Mouse (Mus musculus) kidney, postnatal 36 days (tissue): ENCODE data around the gene Speer4d.
"Not testable (repeated sequence)": the region's sequence is repeated elsewhere in the genome, so short reads cannot be mapped to it uniquely, and the experiment has no call there.

Source experiments
- DNase-seq, 2 experiments: peaks; one replicate each; pipeline ENCODE4 v3.0.0; 2021 to 2022; ENCODE audit warnings: mixed read lengths in 2 of 2

Speer4d gene

DNA sequence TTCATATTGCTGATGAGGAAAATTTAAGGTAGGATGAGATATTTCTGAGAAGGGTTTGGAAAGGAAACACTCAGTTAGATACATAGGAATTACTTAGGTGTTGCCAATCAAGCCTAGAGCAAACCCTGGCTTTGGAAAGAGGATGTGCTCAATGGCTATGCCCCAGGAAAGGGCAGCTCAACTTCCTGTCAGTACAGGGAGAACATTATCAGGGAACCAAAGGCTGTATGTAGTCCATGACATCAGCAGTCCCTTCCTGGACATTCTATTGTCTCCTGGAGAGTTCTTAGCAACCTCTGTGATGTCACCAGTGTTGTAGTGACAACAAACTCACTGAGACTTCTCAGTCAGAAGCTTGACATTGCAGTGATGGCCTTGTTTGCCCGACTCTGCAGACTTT lies at the start of gene Speer4d:
Gene Speer4d (plus strand): TSS at position 301 of the 400 bp plus-strand sequence.
- DNase-seq: not testable (repeated sequence)

GRCm38 (mm10) chr5:15573735-15574134 lies 45.1 kb upstream of the Speer4d start:
- not testable (repeated sequence) for DNase-seq

DNA sequence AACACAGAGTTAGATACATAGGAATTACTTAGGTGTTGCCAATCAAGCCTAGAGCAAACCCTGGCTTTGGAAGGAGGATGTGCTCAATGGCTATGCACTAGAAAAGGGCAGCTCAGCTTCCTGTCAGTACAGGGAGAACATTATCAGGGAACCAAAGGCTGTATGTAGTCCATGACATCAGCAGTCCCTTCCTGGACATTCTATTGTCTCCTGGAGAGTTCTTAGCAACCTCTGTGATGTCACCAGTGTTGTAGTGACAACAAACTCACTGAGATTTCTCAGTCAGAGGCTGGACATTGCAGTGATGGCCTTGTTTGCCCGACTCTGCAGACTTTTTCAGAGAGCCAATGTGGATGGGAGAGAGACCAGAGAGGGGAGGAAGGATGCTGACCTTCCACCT lies 41.8 kb upstream of the Speer4d start, which contains the start of gene Gm21083:
Gene Gm21083 (plus strand): TSS at position 301 of the 400 bp plus-strand sequence.
- DNase-seq: not testable (repeated sequence)

DNA sequence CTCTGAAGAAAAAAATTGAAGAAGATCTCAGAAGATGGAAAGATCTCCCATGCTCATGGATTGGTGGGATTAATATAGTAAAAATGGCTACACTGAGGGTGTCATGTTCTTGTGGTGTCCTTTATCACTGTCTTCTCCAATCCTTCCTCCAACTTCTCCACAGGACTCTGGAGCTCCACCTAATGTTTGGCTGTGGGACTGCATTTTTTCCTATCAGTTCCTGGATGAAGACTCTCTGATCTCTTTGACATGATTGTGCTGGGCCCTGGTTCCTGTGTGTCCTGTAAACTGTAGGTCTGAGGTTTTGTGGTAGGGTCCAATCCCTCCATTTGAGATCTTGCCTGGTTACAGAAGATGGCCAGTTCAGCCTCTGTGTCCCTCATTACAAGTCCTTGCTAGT lies 32.5 kb upstream of the Speer4d start:
- peak; percentile 18 to 61 for DNase-seq

GRCm38 (mm10) chr5:15588291-15588690 lies 30.6 kb upstream of the Speer4d start:
- peak in 1 of 2 experiments; percentile 10 for DNase-seq

DNA sequence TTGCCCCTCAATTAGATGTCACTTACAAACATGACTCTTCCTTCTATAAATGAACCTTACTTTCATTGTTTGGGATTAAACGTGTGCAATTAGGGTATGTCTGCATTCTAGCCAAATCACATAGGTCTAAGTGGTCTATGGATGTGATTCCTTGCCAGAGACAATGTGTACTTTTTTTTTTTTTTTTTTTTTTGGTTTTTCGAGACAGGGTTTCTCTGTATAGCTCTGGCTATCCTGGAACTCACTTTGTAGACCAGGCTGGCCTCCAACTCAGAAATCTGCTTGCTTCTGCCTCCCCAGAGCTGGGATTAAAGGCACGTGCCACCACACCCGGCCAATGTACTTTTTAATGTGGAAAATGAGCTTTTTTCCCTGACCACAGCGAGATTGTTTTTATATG lies 28.2 kb upstream of the Speer4d start:
- not testable (repeated sequence) for DNase-seq

- DNase-seq: not testable (repeated sequence)
Observed at GRCm38 (mm10) chr5:15591577-15591976, 27.3 kb upstream of the Speer4d start.

DNA sequence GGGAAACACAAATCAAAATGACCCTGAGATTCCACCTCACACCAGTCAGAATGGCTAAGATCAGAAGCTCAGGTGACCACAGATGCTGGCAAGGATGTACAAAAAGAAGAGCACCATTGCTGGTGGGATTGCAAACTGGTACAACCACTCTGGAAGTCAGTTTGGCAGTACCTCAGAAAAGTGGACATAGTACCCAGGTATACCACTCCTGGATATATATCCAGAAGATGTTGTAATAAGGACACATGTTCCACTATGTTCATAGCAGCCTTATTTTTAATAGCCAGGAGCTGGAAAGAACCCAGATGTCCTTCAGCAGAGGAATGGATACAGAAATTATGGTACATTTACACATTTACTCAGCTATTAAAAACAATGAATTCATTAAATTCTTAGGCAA lies 20.0 kb upstream of the Speer4d start:
- not testable (repeated sequence) for DNase-seq

GRCm38 (mm10) chr5:15600342-15600741 lies 18.5 kb upstream of the Speer4d start:
- DNase-seq: peak; percentile 19 to 32

DNA sequence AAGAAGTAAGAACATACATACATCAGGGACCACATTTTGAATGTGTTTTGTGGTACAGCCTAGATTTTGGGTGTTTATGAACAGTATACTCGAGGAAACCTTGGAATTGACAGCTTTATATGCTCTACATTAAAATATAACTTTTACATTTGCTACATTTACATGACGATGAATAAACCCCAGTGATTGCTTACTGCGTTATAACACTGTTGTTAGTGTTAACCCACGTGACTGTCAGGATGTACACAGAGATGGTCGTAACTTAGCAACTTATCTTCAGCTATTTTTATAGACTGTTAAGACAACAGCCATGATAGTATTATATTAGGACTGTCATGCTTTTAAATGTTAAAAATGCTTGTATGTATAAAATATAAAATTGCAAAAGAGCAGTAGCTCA lies 17.4 kb upstream of the Speer4d start:
- DNase-seq: not testable (repeated sequence)

DNA sequence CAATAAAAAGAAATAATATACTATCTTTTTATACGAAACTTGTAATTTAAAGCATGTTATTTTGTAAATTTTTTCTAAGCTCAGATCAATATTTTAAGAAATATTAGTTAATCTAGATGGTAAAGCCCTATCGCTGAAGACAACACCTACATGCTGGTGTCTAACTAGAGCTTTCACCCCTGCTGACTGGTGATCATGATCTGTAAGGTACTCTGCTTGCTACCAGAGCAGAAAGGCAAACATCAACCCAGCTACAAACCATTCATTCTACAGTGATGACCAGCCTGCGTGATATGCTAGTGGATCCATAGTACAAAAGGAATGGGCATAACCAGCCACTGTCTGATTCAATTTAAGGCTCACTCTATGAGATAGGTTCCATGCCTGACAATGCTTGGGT lies 16.9 kb upstream of the Speer4d start:
- DNase-seq: not testable (repeated sequence)

GRCm38 (mm10) chr5:15602424-15602947 lies 16.4 kb upstream of the Speer4d start:
- not testable (repeated sequence) for DNase-seq

- DNase-seq: not testable (repeated sequence)
Observed at GRCm38 (mm10) chr5:15603008-15603407, 15.9 kb upstream of the Speer4d start.

GRCm38 (mm10) chr5:15603585-15603984 lies 15.3 kb upstream of the Speer4d start:
- not testable (repeated sequence) for DNase-seq

GRCm38 (mm10) chr5:15606677-15607076 lies 12.2 kb upstream of the Speer4d start:
- DNase-seq: not testable (repeated sequence)

DNA sequence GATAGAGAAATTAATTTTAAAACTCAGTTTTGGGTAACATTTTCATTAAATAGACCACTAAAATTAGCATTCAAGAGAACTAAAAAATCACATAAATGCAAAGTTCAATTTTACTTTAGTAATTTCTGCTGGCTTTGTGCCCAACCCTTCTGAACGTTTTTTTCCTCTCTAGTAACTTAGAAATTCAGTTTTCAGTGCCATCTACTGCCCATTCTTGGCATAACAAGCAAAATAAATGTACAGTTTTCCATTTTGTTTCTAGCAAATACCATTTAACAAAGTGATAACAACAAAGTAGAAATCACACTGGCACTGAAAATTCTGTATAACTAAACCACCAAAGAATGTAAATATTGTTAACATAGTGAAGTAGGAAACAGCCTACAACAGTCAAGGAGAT lies 8.2 kb upstream of the Speer4d start:
- DNase-seq: peak; percentile 16 to 29

GRCm38 (mm10) chr5:15616195-15616594 lies 2.7 kb upstream of the Speer4d start:
- not testable (repeated sequence) for DNase-seq

- DNase-seq: peak; percentile 20 to 73
Observed at GRCm38 (mm10) chr5:15628136-15628535, 9.3 kb downstream of the Speer4d start.

DNA sequence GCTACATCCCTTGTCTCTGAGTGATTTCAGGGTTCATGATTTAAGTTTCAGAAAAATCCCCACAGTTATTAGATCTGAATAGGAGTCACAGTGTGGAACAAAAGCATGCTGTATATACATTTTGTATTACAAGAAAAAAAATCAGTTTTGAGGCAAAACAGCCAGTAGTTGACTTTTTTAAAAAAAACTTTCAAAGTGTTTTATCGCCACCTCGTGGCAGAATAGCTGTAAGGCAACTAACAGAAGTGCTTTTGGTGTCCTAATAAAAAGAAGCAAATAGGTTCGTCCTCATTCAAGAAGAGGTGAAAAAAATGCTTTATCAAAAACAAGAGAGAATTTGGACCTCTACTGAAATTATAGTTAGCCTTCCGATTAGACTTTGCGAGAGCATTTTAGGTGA lies 11.2 kb downstream of the Speer4d start:
- DNase-seq: peak; percentile 6 to 29

- DNase-seq: not testable (repeated sequence)
Observed at GRCm38 (mm10) chr5:15637637-15638036, 18.8 kb downstream of the Speer4d start.

DNA sequence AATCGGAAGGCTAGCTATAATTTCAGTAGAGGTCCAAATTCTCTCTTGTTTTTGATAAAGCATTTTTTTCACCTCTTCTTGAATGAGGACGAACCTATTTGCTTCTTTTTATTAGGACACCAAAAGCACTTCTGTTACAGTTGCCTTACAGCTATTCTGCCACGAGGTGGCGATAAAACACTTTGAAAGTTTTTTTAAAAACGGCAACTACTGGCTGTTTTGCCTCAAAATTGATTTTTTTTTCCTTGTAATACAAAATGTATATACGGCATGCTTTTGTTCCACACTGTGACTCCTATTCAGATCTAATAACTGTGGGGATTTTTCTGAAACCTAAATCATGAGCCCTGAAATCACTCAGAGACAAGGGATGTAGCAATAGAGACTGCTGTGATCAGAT lies 26.8 kb downstream of the Speer4d start:
- DNase-seq: peak in 1 of 2 experiments; percentile 4

GRCm38 (mm10) chr5:15652334-15652733 lies 33.5 kb downstream of the Speer4d start:
- DNase-seq: peak in 1 of 2 experiments; percentile 14

DNA sequence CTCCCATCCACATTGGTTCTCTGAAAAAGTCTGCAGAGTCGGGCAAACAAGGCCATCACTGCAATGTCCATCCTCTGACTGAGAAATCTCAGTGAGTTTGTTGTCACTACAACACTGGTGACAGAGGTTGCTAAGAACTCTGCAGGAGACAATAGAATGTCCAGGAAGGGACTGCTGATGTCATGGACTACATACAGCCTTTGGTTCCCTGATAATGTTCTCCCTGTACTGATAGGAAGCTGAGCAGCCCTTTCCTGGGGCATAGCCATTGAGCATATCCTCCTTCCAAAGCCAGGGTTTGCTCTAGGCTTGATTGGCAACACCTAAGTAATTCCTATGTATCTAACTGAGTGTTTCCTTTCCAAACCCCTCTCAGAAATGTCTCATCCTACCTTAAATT lies 38.1 kb downstream of the Speer4d start, which contains the start of gene 4930572O03Rik:
Gene 4930572O03Rik (minus strand): TSS at position 101 of the 400 bp plus-strand sequence.
- DNase-seq: not testable (repeated sequence)

DNA sequence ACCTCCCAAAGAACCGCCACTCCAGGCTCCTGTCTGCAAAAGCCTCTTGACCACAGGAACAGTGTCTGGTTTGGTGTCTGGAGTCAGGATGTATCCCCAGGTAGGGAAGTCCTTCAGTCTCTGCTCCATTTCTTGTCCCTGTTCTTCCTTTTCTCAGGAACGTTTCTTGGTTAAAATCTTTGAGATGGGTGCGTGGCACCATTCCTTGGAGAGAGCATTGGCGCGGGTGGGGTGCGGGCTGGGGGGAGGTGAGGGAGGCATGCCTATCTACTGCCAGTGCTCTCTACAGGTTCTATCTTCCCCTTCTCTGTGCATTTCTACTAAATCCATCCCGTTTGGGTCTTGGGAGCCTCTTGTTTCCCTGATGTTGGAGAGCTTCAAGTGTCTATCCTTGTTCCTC lies 45.0 kb downstream of the Speer4d start:
- peak in 1 of 2 experiments; percentile 1 for DNase-seq

DNA sequence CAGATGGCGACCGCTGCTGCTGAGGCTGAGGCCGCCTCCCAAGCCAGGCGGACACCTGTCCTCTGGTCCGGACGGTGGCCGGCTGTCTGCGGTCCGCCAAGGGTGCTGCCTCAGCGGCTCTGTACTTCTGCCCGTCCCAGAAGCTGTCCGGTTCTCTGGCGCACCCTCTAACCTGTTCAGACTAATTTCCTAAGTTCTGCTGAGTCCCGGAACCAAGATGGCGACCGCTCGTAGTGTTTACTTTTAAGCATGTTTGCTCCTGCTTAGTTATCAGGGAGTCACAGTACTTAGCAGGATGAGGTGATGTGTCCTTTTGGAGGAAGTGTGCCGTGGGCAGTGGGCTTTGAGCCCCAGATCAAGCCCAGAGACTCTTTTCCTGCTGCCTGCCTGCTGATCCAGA lies 51.9 kb downstream of the Speer4d start:
- DNase-seq: not testable (repeated sequence)
